Mouse (Mus musculus) ovary, adult 18-20 months (tissue): Measurements from ENCODE around the gene Tmx2.

Experiments used
- DNase-seq: peaks from one replicate; pipeline ENCODE4 v3.0.0; 2022; ENCODE audit warnings: low spot score, mixed read lengths

Tmx2 gene

DNA sequence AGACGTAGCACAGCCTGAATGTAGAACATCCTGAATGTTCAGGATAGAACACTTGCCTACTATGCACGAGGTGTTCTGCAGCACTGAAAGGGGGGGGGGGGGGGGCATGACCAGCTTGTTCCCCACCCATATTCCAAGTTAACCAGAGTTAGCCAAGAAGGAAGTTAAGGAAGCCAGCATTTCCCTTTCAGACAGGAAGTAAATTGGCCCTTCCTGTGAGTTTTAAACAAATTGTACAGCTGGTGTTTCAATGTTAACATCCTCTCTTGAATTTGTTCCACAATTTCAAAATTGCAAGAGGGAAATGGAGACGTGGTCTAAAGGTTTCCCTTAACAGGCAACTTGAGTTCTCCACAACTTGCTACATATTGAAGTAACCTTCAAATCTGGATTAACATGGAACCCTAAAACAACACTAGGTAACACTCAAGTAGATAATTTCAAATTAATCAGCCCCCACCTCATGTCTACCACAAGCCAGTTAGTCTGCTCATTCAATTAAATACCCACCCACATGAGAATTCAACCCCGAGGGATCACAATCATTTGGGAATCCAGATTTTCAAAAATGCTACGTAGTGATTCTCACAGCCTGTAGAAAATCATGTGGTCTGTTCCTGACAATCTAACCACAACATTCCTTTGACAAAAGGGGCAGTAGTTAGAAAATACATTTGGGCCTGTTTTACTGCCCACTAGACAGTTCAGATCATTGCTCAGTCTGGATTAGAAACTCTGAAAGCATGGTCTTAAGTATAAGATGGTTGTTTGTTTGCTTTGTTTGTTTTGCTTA lies 40.3 kb downstream of the Tmx2 start:
- DNase-seq: no peak

GRCm38 (mm10) chr2:84637452-84638165 lies 41.3 kb downstream of the Tmx2 start:
- DNase-seq: no peak

DNA sequence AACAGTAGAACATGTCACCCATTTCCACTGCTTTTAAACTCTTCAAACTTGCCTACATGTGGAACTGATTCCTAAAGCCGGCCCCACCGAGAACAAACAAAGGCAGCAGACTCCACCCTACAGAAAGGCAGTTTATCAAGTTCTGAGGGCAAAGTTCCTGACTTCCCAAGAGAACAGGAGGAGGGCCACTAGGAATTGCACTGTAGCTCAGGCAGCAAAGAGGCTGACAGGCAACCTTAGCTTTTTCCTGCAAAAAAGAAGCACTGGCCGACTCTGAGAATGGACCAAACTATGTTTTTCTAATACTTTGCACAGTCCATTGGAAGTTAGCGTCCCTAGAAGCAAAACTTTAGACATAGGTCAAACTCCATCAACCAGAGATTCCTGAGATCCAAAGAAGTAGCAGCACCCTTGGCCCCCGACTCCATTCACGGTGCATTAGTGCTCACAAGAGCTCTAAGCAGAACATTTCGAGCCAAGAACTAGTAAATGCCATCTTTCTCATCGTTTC lies 42.7 kb downstream of the Tmx2 start:
- no peak for DNase-seq

DNA sequence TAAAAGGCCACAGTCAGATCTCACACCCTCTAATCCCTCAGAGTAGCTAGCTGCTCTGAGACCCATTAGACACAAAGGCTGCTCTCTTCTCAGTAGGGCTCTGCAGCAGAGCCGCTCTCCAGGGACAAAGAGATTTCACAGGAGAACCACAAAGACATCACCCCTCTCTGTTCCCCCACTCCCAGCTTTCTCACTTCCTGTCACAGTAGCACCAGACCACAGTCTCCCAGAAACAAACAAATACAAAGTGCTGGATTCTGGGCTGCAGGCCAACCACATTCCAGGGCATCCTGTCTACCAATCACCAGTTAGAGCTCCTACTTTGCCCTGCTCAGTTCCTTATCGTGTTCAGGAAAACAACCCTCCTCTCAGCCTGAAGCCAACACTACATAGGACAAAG lies 43.3 kb downstream of the Tmx2 start:
- peak; percentile 93 for DNase-seq

DNA sequence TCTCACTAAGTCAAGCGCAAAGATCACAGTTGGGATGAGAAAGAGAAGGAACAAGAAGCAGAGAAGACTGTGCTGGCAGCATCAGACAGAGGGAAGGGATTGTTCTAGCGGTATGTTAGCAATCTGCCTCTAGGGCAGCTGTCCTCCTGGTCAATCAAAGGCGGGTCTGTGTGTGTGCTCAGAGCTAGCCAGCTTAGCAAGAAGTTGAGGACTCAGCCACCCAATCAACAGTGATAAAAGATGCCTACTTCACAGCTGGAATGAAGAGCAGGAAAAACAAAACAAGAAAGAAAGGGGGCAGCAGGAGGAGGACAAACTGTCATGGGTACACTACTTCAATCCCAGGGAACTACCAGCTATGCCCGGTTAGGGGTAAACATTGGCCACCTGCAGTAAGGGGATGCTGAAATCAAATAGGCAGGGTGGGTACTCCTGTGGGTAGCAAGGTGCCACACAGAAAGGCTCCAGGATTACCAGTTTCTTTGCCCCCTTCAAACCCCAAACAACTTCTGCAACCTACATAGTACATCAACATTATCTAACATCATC lies 43.9 kb downstream of the Tmx2 start:
- DNase-seq: no peak

- DNase-seq: no peak
These were observed 44.9 kb downstream of the Tmx2 start for GRCm38 (mm10) chr2:84634006-84634405.

DNA sequence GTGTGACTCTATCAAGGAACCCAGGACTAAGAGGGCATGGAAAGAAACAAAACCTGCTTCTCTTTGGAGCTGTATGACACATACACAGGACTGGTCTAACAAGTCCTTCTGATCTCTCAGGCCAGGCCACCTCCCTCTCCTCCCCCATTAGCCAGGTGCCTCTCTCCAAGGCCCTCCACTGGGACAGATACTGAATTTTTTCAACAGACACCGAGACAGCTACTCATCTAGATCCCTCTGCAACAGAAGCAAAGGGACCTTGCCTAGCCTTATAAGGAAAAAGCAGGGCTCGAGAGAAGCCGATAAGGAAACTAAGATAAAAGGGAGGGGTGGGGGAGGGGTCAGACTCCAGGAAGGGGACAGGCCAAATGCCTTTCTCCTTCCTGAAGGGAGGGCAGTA lies 45.9 kb downstream of the Tmx2 start:
- peak; percentile 69 for DNase-seq

GRCm38 (mm10) chr2:84632001-84632400 lies 46.9 kb downstream of the Tmx2 start:
- no peak for DNase-seq

DNA sequence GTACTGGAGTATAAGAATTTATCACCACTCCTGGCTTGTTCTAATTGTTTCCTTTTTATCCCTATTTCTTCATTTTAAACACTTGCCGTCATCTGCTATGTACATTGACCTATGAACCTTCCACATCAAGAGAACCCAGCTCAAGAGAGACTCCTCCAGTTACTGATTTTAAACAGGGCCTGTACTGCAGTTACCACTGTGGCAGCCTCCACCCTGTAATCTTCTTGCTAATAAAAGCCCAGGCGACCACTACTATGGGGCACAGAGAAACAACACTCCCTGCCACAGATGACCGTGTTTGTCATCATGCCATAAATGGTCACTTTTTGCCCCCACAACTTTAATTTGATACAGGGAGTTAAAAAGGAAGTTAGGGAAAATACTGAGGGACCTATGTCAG lies 51.9 kb downstream of the Tmx2 start:
- DNase-seq: no peak

- no peak for DNase-seq
These were observed 52.5 kb downstream of the Tmx2 start for GRCm38 (mm10) chr2:84626366-84626975.

GRCm38 (mm10) chr2:84624201-84624600 lies 54.7 kb downstream of the Tmx2 start:
- no peak for DNase-seq

DNA sequence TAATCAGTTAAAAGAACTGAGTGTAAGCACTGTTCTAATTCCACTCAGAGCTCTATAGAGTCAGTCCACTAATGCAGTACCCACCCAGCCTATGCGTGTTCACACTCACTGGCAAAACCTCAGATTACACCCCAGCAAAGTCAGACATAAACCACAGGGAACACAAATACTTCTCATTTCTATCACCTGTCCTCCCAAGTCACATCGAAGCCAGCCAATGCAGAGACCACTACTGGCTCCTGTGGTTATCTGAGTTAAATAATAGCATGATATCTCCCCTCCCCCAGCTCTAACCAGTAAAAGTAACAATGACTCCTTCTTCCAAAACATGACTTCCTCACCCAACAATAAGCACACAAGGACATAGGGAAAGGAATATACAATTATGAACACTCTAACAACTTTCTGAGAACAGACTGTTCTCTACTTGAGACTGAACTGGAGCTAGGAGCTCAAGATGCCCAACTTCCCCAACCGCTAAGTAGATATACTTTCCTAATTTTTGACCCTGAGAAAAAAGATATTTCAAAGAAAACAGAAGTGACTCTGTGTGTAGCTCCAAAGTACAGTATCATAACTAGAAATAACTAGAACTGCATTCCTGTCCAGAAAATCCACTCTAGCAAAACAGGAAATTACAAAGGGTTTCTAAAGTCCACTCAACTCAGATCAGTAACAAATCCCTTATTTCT lies 55.4 kb downstream of the Tmx2 start:
- DNase-seq: no peak

DNA sequence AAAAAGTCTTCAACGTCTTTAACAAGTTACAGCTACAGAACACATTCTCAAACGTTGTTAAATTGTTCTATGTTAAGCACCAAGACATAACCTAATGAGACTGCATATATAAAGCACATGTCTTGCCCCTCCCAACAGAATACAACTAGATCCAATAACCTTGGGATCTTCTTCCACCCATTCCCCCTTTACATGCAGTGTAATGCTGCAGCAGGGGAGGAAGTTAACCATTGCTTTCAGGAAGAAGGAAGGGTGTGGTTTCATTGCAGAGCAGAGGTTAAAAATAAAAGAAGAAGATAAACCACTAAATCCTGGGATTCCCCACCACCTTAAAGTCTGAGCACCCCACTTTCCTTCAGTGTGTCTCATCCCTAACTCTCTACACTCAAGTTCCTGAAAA lies 56.3 kb downstream of the Tmx2 start:
- no peak for DNase-seq
